ENCODE assay signal across 28 mouse cellular contexts in the genomic region with DNA sequence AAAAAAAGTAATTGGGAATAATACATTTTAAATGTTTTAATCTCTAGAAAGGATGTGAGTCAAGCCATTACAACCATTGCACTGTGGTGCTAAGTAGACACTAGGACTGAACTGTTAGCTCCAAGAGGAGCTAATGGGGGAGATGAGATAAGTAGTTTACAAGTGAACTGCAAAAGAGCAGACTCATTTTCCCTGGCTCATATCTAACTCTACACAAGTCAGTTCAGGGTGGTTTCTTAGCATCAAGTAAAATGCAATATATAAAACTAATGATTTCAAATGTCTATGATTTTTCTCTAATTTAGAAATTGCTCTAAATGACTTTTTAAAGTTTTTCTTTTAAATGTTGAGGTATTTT.
"Had no signal": no experiment of that assay in that cellular context is flagged by ENCODE, and none has a peak within 500 bp of the region (broad histone marks: within the 10 kb centered on the region; RNA-seq: fewer than 3 reads in every experiment).

No protein-coding gene starts in this region.

- H3K27me3 ChIP-seq: heart, embryonic 12.5 days; heart, embryonic 13.5 days; heart, embryonic 15.5 days; hindbrain, embryonic 12.5 days; hindbrain, embryonic 13.5 days; hindbrain, embryonic 15.5 days; intestine, embryonic 15.5 days; kidney, embryonic 15.5 days had no signal

- H3K4me1 ChIP-seq: heart, embryonic 10.5 days; heart, embryonic 12.5 days; heart, embryonic 13.5 days; heart, embryonic 15.5 days; hindbrain, embryonic 10.5 days; hindbrain, embryonic 12.5 days; hindbrain, embryonic 13.5 days; hindbrain, embryonic 15.5 days; intestine, embryonic 15.5 days; kidney, embryonic 15.5 days had no signal

- H3K27ac ChIP-seq: heart, embryonic 10.5 days; heart, embryonic 13.5 days; heart, embryonic 15.5 days; hindbrain, embryonic 10.5 days; hindbrain, embryonic 12.5 days; hindbrain, embryonic 13.5 days; hindbrain, embryonic 14.5 days; hindbrain, embryonic 15.5 days; hindbrain, postnatal 0 days; intestine, embryonic 15.5 days; kidney, embryonic 15.5 days; kidney, postnatal 0 days; left cerebral cortex, adult 2 months had no signal

- H3K36me3 ChIP-seq: heart, embryonic 10.5 days; heart, embryonic 12.5 days; heart, embryonic 13.5 days; heart, embryonic 15.5 days; hindbrain, embryonic 10.5 days; hindbrain, embryonic 12.5 days; hindbrain, embryonic 13.5 days; hindbrain, embryonic 15.5 days; intestine, embryonic 15.5 days; kidney, embryonic 15.5 days had no signal

- DNase-seq: heart, postnatal 10 days; heart, postnatal 14 days; heart, postnatal 36 days; heart, postnatal 4 days; kidney, adult 11 months; kidney, adult 18-20 months; kidney, adult 2 months; kidney, adult 8-10 months; kidney, adult 9 months; kidney, postnatal 10 days; kidney, postnatal 14 days; kidney, postnatal 25 days; kidney, postnatal 36 days; kidney, postnatal 4 days had no signal

- H3K9ac ChIP-seq: heart, embryonic 12.5 days; heart, embryonic 13.5 days; heart, embryonic 15.5 days; hindbrain, embryonic 12.5 days; hindbrain, embryonic 13.5 days; hindbrain, embryonic 14.5 days; hindbrain, embryonic 15.5 days; intestine, embryonic 15.5 days; kidney, embryonic 15.5 days had no signal

- H3K9me3 ChIP-seq: heart, embryonic 10.5 days; heart, embryonic 12.5 days; heart, embryonic 13.5 days; heart, embryonic 15.5 days; hindbrain, embryonic 10.5 days; hindbrain, embryonic 12.5 days; hindbrain, embryonic 13.5 days; hindbrain, embryonic 15.5 days; intestine, embryonic 15.5 days; kidney, embryonic 15.5 days had no signal

- H3K4me3 ChIP-seq: heart, embryonic 10.5 days; heart, embryonic 12.5 days; heart, embryonic 13.5 days; heart, embryonic 15.5 days; hindbrain, embryonic 10.5 days; hindbrain, embryonic 12.5 days; hindbrain, embryonic 13.5 days; hindbrain, embryonic 15.5 days; intestine, embryonic 15.5 days; kidney, embryonic 15.5 days; left cerebral cortex, adult 2 months had no signal
